Mouse (Mus musculus): ENCODE measurements at regions not wholly inside any gene's neighbourhood (a gene's known extent, or its start where the extent isn't known, plus 50 kb on each side); places are given as distances from the start of the nearest gene placed in this dataset.

- H3K27ac ChIP-seq (replicated peaks in 1 of 2; ENCODE audit: control insufficient read depth in 1 of 2, insufficient read depth in 1 of 2, low read depth in 2 of 2, low read length in 2 of 2) = no peak overlapping the region
- WGBS = 89% methylated on average over 1 of the region's 1 CpGs
- no peak for ATAC-seq (ENCODE audit: insufficient number of reproducible peaks, insufficient read depth, low FRiP score, low read depth)
- H3K36me3 ChIP-seq (ENCODE audit: control insufficient read depth, insufficient read depth, low read length) = no peaks in the 10 kb centered on the region
- H3K9ac ChIP-seq (ENCODE audit: low read length) = no peak overlapping the region
- H3K9me3 ChIP-seq (ENCODE audit: control insufficient read depth, low read length) = no peaks in the 10 kb centered on the region
- no peak overlapping the region for H3K4me3 ChIP-seq (ENCODE audit: control insufficient read depth in 1 of 2, insufficient read depth in 1 of 2, low read depth in 1 of 2, low read length in 2 of 2)
- H3K4me2 ChIP-seq (ENCODE audit: low read length) = no peak overlapping the region
- no peaks in the 10 kb centered on the region for H3K4me1 ChIP-seq (ENCODE audit: control insufficient read depth in 2 of 2, insufficient read depth in 2 of 2, low read length in 2 of 2)
- no peaks in the 10 kb centered on the region for H3K27me3 ChIP-seq (ENCODE audit: control insufficient read depth, insufficient read depth, low read length)
These were observed 63.0 kb upstream of the Vstm5 start for GRCm38 (mm10) chr9:15175866-15176265.

- Histone ChIP-seq H3K36me3 (ENCODE audit: control insufficient read depth, insufficient read depth, low read length) (no peaks in the 10 kb centered on the region), H3K9ac (ENCODE audit: low read length) (no peak overlapping the region), H3K27me3 (ENCODE audit: control insufficient read depth, insufficient read depth, low read length) (no peaks in the 10 kb centered on the region), H3K9me3 (ENCODE audit: control insufficient read depth, low read length) (no peaks in the 10 kb centered on the region), H3K27ac (replicated peaks in 1 of 2; ENCODE audit: control insufficient read depth in 1 of 2, insufficient read depth in 1 of 2, low read depth in 2 of 2, low read length in 2 of 2) (no peak overlapping the region), H3K4me3 (ENCODE audit: control insufficient read depth in 1 of 2, insufficient read depth in 1 of 2, low read depth in 1 of 2, low read length in 2 of 2) (no peak overlapping the region), H3K4me2 (ENCODE audit: low read length) (no peak overlapping the region), H3K4me1 (ENCODE audit: control insufficient read depth in 2 of 2, insufficient read depth in 2 of 2, low read length in 2 of 2) (no peaks in the 10 kb centered on the region)
- WGBS = 82% methylated on average over 1 of the region's 1 CpGs
- ATAC-seq (ENCODE audit: insufficient number of reproducible peaks, insufficient read depth, low FRiP score, low read depth) = no peak
These were observed 63.4 kb upstream of the Vstm5 start for GRCm38 (mm10) chr9:15175412-15175811.

GRCm38 (mm10) chr9:15170911-15171310 lies 59.0 kb upstream of the Hephl1 start:
- no peak overlapping the region for H3K4me3 ChIP-seq (ENCODE audit: control insufficient read depth in 1 of 2, insufficient read depth in 1 of 2, low read depth in 1 of 2, low read length in 2 of 2)

GRCm38 (mm10) chr9:15169714-15170113 lies 57.8 kb upstream of the Hephl1 start:
- Histone ChIP-seq H3K36me3 (ENCODE audit: control insufficient read depth, insufficient read depth, low read length) (no peaks in the 10 kb centered on the region), H3K4me1 (ENCODE audit: control insufficient read depth in 2 of 2, insufficient read depth in 2 of 2, low read length in 2 of 2) (peaks cover 3% of the 10 kb centered on the region in 2 experiments; a peak in 2 of 4 replicates), H3K27ac (replicated peaks in 1 of 2; ENCODE audit: control insufficient read depth in 1 of 2, insufficient read depth in 1 of 2, low read depth in 2 of 2, low read length in 2 of 2) (no peak overlapping the region), H3K27me3 (ENCODE audit: control insufficient read depth, insufficient read depth, low read length) (no peaks in the 10 kb centered on the region), H3K4me3 (ENCODE audit: control insufficient read depth in 1 of 2, insufficient read depth in 1 of 2, low read depth in 1 of 2, low read length in 2 of 2) (no peak overlapping the region), H3K4me2 (ENCODE audit: low read length) (peak overlapping the region; percentile 42), H3K9me3 (ENCODE audit: control insufficient read depth, low read length) (no peaks in the 10 kb centered on the region), H3K9ac (ENCODE audit: low read length) (no peak overlapping the region)
- ATAC-seq (ENCODE audit: insufficient number of reproducible peaks, insufficient read depth, low FRiP score, low read depth) = no peak; the same call in 1 of the 2 replicates
- WGBS = 33% methylated on average over 1 of the region's 1 CpGs

More at GRCm38 (mm10) chr9:15170911-15171310, 59.0 kb upstream of the Hephl1 start:
- Histone ChIP-seq H3K4me1 (ENCODE audit: control insufficient read depth in 2 of 2, insufficient read depth in 2 of 2, low read length in 2 of 2) (peaks cover 3% of the 10 kb centered on the region in 2 experiments; a peak in 2 of 4 replicates), H3K9ac (ENCODE audit: low read length) (no peak overlapping the region), H3K27ac (replicated peaks in 1 of 2; ENCODE audit: control insufficient read depth in 1 of 2, insufficient read depth in 1 of 2, low read depth in 2 of 2, low read length in 2 of 2) (no peak overlapping the region), H3K9me3 (ENCODE audit: control insufficient read depth, low read length) (no peaks in the 10 kb centered on the region), H3K4me2 (ENCODE audit: low read length) (no peak overlapping the region), H3K36me3 (ENCODE audit: control insufficient read depth, insufficient read depth, low read length) (no peaks in the 10 kb centered on the region), H3K27me3 (ENCODE audit: control insufficient read depth, insufficient read depth, low read length) (no peaks in the 10 kb centered on the region)
- 17% methylated on average over 3 of the region's 3 CpGs for WGBS
- no peak for ATAC-seq (ENCODE audit: insufficient number of reproducible peaks, insufficient read depth, low FRiP score, low read depth)

- H3K4me1 ChIP-seq (ENCODE audit: control insufficient read depth in 2 of 2, insufficient read depth in 2 of 2, low read length in 2 of 2) = peaks cover 3% of the 10 kb centered on the region in 2 experiments; a peak in 2 of 4 replicates
- no peaks in the 10 kb centered on the region for H3K27me3 ChIP-seq (ENCODE audit: control insufficient read depth, insufficient read depth, low read length)
- no peaks in the 10 kb centered on the region for H3K36me3 ChIP-seq (ENCODE audit: control insufficient read depth, insufficient read depth, low read length)
- no peak overlapping the region for H3K4me3 ChIP-seq (ENCODE audit: control insufficient read depth in 1 of 2, insufficient read depth in 1 of 2, low read depth in 1 of 2, low read length in 2 of 2)
- H3K9me3 ChIP-seq (ENCODE audit: control insufficient read depth, low read length) = no peaks in the 10 kb centered on the region
- no peak overlapping the region for H3K27ac ChIP-seq (replicated peaks in 1 of 2; ENCODE audit: control insufficient read depth in 1 of 2, insufficient read depth in 1 of 2, low read depth in 2 of 2, low read length in 2 of 2)
- no peak for ATAC-seq (ENCODE audit: insufficient number of reproducible peaks, insufficient read depth, low FRiP score, low read depth)
- H3K9ac ChIP-seq (ENCODE audit: low read length) = no peak overlapping the region
- 70% methylated on average over 6 of the region's 6 CpGs for WGBS
- H3K4me2 ChIP-seq (ENCODE audit: low read length) = 0 out of 2 replicates have a peak overlapping the region, but pooled peaks have one; percentile 42
These were observed 57.1 kb upstream of the Hephl1 start for GRCm38 (mm10) chr9:15168961-15169360.

- H3K9me3 ChIP-seq (ENCODE audit: control insufficient read depth, low read length) = peaks cover 11% of the 10 kb centered on the region
- ATAC-seq (ENCODE audit: insufficient number of reproducible peaks, insufficient read depth, low FRiP score, low read depth) = no peak
- 89% methylated on average over 2 of the region's 2 CpGs for WGBS
- no peaks in the 10 kb centered on the region for H3K36me3 ChIP-seq (ENCODE audit: control insufficient read depth, insufficient read depth, low read length)
- H3K9ac ChIP-seq (ENCODE audit: low read length) = no peak overlapping the region
- H3K27me3 ChIP-seq (ENCODE audit: control insufficient read depth, insufficient read depth, low read length) = no peaks in the 10 kb centered on the region
- no peak overlapping the region for H3K27ac ChIP-seq (replicated peaks in 1 of 2; ENCODE audit: control insufficient read depth in 1 of 2, insufficient read depth in 1 of 2, low read depth in 2 of 2, low read length in 2 of 2)
- no peak overlapping the region for H3K4me2 ChIP-seq (ENCODE audit: low read length)
- H3K4me1 ChIP-seq (ENCODE audit: control insufficient read depth in 2 of 2, insufficient read depth in 2 of 2, low read length in 2 of 2) = peaks cover 3% of the 10 kb centered on the region in 2 experiments; a peak in 2 of 4 replicates
- H3K4me3 ChIP-seq (ENCODE audit: control insufficient read depth in 1 of 2, insufficient read depth in 1 of 2, low read depth in 1 of 2, low read length in 2 of 2) = no peak overlapping the region
These were observed 55.0 kb upstream of the Hephl1 start for GRCm38 (mm10) chr9:15166896-15167295.

- Histone ChIP-seq H3K27me3 (ENCODE audit: control insufficient read depth, insufficient read depth, low read length) (no peaks in the 10 kb centered on the region), H3K9ac (ENCODE audit: low read length) (no peak overlapping the region), H3K36me3 (ENCODE audit: control insufficient read depth, insufficient read depth, low read length) (no peaks in the 10 kb centered on the region), H3K9me3 (ENCODE audit: control insufficient read depth, low read length) (peaks cover 15% of the 10 kb centered on the region), H3K4me3 (ENCODE audit: control insufficient read depth in 1 of 2, insufficient read depth in 1 of 2, low read depth in 1 of 2, low read length in 2 of 2) (no peak overlapping the region), H3K4me2 (ENCODE audit: low read length) (no peak overlapping the region), H3K27ac (replicated peaks in 1 of 2; ENCODE audit: control insufficient read depth in 1 of 2, insufficient read depth in 1 of 2, low read depth in 2 of 2, low read length in 2 of 2) (no peak overlapping the region), H3K4me1 (ENCODE audit: control insufficient read depth in 2 of 2, insufficient read depth in 2 of 2, low read length in 2 of 2) (peaks cover 3% of the 10 kb centered on the region in 2 experiments; a peak in 2 of 4 replicates)
- ATAC-seq (ENCODE audit: insufficient number of reproducible peaks, insufficient read depth, low FRiP score, low read depth) = no peak
- 94% methylated on average over 4 of the region's 4 CpGs for WGBS
These were observed 54.6 kb upstream of the Hephl1 start for GRCm38 (mm10) chr9:15166476-15166875.

Measured in heart, embryonic 14.5 days (tissue).